Mouse (Mus musculus): Measurements from ENCODE around the gene Fam107a. TPM values are rescaled to one million over a fixed set of nuclear protein-coding genes. Genes with fewer than 3 reads are reported as not detected.

The Fam107a gene
- total RNA-seq, 2 experiments from 2014 or later = 321 to 343 TPM

DNA sequence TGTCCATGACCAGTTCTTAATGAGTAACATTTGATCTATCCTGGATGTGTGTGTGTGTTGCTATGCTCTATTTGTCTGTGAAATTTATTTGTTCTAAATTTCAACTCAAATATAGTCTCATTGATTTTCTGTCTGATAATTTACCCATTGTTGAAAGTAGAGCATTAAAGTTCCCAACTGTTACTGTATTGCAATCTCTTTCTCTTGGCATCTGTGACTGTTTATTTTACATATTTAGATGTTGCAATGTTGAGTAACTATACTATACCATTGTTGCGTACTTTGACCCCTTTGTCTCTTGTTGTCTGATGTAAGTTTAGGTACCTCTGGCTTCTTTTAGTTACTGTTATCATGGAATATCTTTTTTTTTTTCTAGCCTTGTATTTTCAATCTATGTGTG is 53.4 kb downstream of the Fam107a start:
- Histone ChIP-seq H3K27ac (no peak overlapping the region), H3K4me3 (no peak overlapping the region)
- no peak for TF ChIP-seq CTCF (IDR thresholded peaks at IDR 0.05)
- intact Hi-C loops (cut with DNase I) = loop anchor here (5.0 kb wide), 1 partner anchor 68 kb away; no protein-coding TSS in a partner anchor
- DNase-seq (ENCODE audit: extremely low spot score in 1 of 2, low spot score in 2 of 2) = no peak

DNA sequence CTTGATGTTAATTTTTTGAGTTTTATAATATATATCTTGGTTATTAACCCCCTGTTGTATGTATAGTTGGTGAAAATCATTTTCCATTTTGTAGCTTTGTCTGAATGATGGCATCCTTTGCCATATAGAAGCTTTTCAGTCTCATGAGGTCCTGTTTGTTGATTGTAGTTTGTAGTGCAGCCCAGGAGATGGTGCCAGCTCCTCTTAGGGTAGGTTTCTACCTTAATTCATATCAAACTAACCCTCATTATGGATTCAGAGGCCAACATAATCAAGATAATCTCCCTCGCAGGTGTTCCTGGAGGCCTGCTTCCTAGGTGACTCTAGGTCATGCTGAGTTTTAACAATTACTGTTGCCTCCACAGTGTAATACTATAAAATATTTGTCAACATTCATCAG is 55.6 kb downstream of the Fam107a start:
- intact Hi-C loops (cut with DNase I) = loop anchor here (1.0 to 5.0 kb wide), 2 partner anchors 70 to 84 kb away; no protein-coding TSS in a partner anchor

DNA sequence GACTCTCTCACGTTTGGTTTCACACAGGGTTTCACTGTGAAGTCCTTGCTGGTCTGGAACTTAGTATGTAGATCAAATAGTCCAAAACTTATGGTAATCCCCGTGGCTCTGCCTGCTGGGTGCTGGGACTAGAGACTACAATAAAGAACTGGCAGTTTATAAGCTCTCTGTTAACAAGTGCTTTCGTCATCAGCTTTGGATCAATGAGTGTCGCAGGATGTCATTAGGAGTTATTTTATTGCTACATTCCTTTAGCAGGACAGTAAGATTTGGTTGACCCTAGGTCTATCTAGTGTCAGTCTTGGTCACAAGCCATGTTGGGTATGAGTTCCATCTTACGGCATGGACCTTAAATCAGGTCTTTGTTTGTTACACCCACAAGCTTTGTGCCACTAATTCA is 57.6 kb downstream of the Fam107a start:
- TF ChIP-seq CTCF (IDR thresholded peaks at IDR 0.05) = no peak
- intact Hi-C loops (cut with DNase I) = loop anchor here (5.0 kb wide), 1 partner anchor 72 kb away; no protein-coding TSS in a partner anchor
- no peak for DNase-seq (ENCODE audit: extremely low spot score in 1 of 2, low spot score in 2 of 2)
- Histone ChIP-seq H3K4me3 (no peak overlapping the region), H3K27ac (no peak overlapping the region)

More for the DNA sequence above, 55.6 kb downstream of the Fam107a start:
- peak; percentile 44 for TF ChIP-seq CTCF (IDR thresholded peaks at IDR 0.05)
- no peak for DNase-seq (ENCODE audit: extremely low spot score in 1 of 2, low spot score in 2 of 2)
- Histone ChIP-seq H3K27ac (no peak overlapping the region), H3K4me3 (no peak overlapping the region)

DNA sequence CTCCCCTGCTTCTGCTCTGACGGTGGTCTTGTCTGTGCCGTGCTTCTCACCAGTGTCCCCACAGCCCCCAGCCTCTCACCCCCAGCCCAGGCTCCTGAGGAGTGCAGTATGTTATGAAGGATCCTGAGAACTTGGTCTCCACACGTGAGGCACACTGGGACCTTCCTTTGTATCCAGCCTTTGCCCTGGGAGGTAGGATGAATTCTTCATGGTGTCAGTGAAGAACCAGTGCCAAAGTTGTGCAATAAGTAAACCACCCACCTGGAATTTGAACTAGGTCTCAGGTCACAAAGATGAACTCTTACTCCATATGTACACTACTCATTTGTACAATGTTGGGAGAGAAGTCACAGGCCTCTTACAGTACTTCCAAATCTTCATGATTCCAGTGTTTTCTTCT is 58.7 kb downstream of the Fam107a start, which contains the start of gene Acox2:
Acox2 (minus strand) TSS at position 188 of the 400 bp plus-strand sequence.
- intact Hi-C loops (cut with DNase I) = loop anchor here (5.0 to 10.0 kb wide), 2 partner anchors 84 to 167 kb away; partner anchors contain the start of gene Pdhb

DNA sequence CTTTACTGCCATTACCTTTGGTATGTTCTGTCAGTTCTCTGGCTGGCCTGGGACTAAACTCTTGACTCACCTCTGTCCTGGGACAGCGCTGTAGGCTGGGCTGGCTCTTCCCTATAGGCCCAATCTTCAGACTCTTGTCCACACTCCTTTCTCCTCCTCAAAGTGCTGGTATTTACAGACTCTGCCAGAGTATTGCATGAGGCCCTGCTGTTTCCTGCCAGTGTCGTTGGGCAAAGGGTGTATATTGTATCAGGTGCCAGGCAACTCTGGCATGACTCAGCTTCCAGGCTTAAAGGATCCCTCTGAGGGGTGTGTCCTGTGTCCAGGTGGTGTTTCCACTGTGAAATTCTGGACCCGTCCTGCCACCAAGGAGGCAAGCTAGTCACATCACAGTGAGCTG is 59.1 kb downstream of the Fam107a start:
- DNase-seq (ENCODE audit: extremely low spot score in 1 of 2, low spot score in 2 of 2) = no peak
- intact Hi-C loops (cut with DNase I) = loop anchor here (5.0 to 10.0 kb wide), 2 partner anchors 84 to 166 kb away; partner anchors contain the start of gene Pdhb
- Histone ChIP-seq H3K4me3 (no peak overlapping the region), H3K27ac (no peak overlapping the region)
- TF ChIP-seq CTCF (IDR thresholded peaks at IDR 0.05) = no peak

More for the DNA sequence above, 58.7 kb downstream of the Fam107a start, which contains the start of gene Acox2:
- no peak within 1 kb of the TSS for H3K27ac ChIP-seq
- DNase-seq (ENCODE audit: extremely low spot score in 1 of 2, low spot score in 2 of 2) = no peak
- no peak for TF ChIP-seq CTCF (IDR thresholded peaks at IDR 0.05)
- no peak within 1 kb of the TSS for H3K4me3 ChIP-seq

DNA sequence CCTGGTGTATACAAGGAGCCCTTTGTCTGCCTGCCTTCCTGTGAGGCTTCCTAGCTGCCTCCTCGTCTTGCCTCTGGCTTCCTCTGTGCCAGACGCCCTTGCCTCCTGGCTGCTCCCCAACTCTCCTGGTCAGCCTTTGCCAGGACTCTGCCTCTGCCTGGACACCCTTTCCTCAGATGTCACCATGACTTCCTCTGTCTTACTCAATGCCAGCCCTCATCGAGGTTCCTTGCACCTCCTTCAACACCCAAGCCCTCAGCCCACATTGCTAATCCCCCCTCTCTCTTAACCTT is 59.5 kb downstream of the Fam107a start:
- intact Hi-C loops (cut with DNase I) = loop anchor here (5.0 to 10.0 kb wide), 2 partner anchors 83 to 166 kb away; partner anchors contain the start of gene Pdhb
- H3K27ac ChIP-seq = no peak overlapping the region
- no peak overlapping the region for H3K4me3 ChIP-seq
- TF ChIP-seq CTCF (IDR thresholded peaks at IDR 0.05) = no peak
- no peak for DNase-seq (ENCODE audit: extremely low spot score in 1 of 2, low spot score in 2 of 2)

DNA sequence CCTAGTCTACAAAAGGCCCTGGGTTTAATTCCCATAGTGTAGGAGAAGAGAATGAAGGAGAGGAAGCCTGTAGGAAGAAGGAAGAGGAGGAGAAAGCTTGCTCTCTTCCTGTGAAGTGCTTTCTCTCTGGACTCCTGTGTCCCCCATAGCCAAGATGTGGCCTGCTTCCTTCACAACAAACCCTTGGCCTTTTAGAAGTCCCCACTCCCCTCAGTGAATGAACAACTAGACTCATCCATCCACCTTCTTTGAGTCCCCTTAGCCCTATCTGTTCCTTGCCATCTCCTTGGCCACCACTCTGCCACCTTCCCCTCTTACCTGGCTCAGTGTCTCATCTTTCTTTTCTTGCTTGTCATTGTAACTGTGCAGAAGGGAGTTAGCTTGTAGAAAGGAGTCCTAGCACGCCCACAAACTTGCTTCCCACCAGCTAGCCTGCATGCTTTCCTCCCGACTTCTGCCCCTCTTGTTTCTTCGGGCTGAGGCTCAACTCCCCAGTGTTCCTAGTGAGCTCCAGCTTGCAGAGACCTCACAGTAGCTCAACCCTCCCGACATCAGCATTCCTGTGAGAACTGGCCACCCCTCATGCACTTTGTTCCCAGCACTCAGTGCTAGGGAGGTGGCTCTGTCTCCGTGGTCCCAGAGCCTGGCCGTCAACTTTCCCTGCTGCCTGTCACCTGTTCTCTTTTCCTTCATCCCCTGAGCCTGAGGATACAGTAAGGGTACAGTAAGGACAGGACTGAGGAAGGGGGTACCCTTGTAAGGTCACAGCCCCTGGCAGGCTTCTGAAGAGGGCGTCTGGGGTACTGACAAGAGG is 60.1 kb downstream of the Fam107a start:
- intact Hi-C loops (cut with DNase I) = loop anchor here (5.0 to 10.0 kb wide), 2 partner anchors 83 to 165 kb away; partner anchors contain the start of gene Pdhb
- Histone ChIP-seq H3K27ac (no peak overlapping the region), H3K4me3 (no peak overlapping the region)
- DNase-seq (ENCODE audit: extremely low spot score in 1 of 2, low spot score in 2 of 2) = no peak
- no peak for TF ChIP-seq CTCF (IDR thresholded peaks at IDR 0.05)

DNA sequence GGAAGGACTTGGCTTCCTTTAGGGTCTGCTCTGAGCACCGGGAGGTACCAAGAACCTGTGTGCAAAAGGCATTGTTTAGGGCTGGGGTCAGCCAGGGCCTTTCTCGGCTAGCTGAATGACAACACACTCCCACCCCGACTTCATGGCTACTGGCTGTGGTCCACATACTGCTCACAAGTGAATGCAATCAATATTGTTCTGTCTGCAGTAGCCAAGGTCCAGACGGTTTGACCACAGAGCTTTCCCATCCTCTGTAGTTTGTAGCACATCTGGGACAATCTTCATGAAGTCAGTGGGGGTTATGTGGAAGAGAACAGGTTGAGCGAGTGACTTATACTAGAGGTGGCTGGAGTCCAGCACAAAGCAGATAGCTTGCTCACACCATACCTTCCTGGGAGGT is 60.9 kb downstream of the Fam107a start:
- intact Hi-C loops (cut with DNase I) = loop anchor here (5.0 to 10.0 kb wide), 2 partner anchors 82 to 165 kb away; partner anchors contain the start of gene Pdhb

DNA sequence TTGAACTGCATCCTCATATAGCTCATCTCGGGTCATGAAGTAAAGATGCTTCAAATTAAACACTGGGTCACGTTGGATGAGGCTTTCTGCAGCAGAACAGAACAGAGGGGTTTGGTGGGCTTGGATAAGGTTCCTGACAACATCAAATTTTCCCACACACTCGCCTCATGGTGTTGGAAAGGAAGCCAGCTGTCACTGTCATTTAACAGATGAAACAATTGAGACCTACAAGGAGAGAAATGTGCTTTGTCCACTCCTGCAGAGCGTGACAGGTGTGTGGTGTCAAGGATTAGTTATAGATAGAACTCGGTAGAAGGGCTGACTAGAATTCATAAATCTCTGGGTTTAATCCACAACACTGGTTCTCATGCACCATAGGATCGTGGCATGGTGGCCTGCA is 61.8 kb downstream of the Fam107a start:
- Histone ChIP-seq H3K4me3 (no peak overlapping the region), H3K27ac (no peak overlapping the region)
- no peak for TF ChIP-seq CTCF (IDR thresholded peaks at IDR 0.05)
- DNase-seq (ENCODE audit: extremely low spot score in 1 of 2, low spot score in 2 of 2) = no peak
- intact Hi-C loops (cut with DNase I) = loop anchor here (5.0 to 10.0 kb wide), 2 partner anchors 81 to 164 kb away; partner anchors contain the start of gene Pdhb

More for the DNA sequence above, 60.9 kb downstream of the Fam107a start:
- no peak overlapping the region for H3K27ac ChIP-seq
- no peak for DNase-seq (ENCODE audit: extremely low spot score in 1 of 2, low spot score in 2 of 2)
- no peak for TF ChIP-seq CTCF (IDR thresholded peaks at IDR 0.05)
- H3K4me3 ChIP-seq = no peak overlapping the region

DNA sequence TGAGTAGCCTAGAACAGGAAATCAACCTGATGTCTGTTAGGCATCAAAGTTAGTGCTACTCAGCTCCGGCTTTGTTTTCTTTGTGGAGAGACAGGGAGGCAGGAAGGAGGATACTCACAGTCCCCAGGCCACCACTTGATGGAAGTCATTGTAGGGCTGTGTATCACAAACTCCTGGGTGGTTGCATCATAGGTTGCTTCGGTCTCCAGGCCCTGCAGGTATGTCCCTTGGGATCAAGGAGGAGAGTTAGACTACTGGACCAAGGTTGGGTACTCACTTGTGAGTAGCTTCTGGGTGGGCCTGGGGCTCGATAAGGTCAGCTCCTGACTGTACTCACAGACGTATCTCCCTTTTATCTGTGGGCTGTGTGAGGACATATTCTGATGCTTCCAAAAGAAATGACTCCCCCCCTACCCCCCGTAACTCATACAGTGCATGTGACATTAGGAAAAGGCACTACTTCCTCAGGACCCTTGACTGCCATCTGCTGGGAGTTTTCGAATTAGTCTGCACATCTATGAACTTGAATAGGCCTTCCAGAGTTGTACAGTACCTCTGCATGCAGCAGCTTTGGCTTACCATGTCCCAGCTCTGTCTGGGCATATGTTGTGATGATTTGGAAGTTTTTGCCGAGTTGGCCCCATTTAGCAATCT is 62.6 kb downstream of the Fam107a start:
- peak; percentile 59 for TF ChIP-seq CTCF (IDR thresholded peaks at IDR 0.05)
- peak; percentile 58 to 63 for DNase-seq (ENCODE audit: extremely low spot score in 1 of 2, low spot score in 2 of 2)
- no peak overlapping the region for H3K4me3 ChIP-seq
- intact Hi-C loops (cut with DNase I) = loop anchor here (5.0 to 10.0 kb wide), 2 partner anchors 80 to 163 kb away; partner anchors contain the start of gene Pdhb
- no peak overlapping the region for H3K27ac ChIP-seq

DNA sequence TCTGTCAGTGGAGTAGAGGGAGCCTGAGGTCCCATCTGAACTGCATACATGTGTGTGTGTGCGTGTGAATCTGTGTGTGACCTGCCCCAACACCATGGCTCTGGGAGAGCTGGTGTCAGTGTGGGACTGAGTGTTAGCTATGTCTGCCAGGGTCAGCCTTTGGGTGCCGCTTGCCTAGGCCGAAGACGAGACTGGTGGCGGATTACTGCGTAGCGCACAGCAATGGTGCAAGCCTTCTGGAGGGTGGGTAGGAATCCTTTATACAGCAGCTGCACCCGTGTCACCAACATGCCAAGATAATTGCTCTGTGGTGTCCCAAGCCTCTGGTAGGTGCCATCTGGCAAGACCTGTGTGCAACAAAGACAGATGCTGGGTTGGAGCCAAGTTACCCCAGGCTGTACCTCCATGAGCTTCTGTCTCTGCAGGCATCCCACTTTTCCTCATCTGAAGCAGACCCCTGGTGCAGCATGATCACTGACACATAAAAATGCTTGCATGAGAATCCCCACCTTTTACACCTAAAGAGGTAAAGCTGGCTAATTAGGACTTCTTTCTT is 66.4 kb downstream of the Fam107a start:
- intact Hi-C loops (cut with DNase I) = loop anchor here (10.0 kb wide), 1 partner anchor 77 kb away; the partner anchor contains the start of gene Pdhb

More for the DNA sequence above, 66.4 kb downstream of the Fam107a start:
- no peak for DNase-seq (ENCODE audit: extremely low spot score in 1 of 2, low spot score in 2 of 2)
- no peak overlapping the region for H3K4me3 ChIP-seq
- TF ChIP-seq CTCF (IDR thresholded peaks at IDR 0.05) = no peak
- no peak overlapping the region for H3K27ac ChIP-seq
